Mouse (Mus musculus) urinary bladder, postnatal 4 days (tissue): Measurements from ENCODE around the gene Fam205a4.
"Not testable (repeated sequence)": the region's sequence is repeated elsewhere in the genome, so short reads cannot be mapped to it uniquely, and the experiment has no call there.

ENCODE experiments used
- DNase-seq, 2 experiments: peaks; one replicate each; pipeline ENCODE4 v3.0.0; 2021 to 2022; ENCODE audit warnings: low spot score in 2 of 2

Fam205a4 gene

DNA sequence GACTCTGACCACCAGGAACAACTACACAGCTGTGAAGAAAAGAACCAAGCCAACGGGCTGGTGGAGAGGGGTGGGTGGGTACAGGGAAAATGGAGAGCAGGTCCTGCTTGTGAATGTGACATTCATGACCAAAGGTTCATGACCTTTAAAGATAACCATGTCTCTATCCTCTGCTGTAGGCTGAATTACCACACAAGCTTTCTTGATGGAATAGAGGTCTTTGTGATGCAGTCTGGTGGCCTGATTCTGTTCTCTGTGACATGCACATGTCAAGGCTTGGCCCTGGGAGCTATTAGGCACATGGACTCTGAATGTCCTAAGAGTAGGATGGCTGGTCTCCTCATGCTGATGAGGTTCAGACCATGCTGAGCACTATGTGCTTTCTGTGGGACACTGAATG is at the start of gene Fam205a4:
Fam205a4 (plus strand) TSS at position 301 of the 400 bp plus-strand sequence.
- DNase-seq: not testable (repeated sequence)

DNA sequence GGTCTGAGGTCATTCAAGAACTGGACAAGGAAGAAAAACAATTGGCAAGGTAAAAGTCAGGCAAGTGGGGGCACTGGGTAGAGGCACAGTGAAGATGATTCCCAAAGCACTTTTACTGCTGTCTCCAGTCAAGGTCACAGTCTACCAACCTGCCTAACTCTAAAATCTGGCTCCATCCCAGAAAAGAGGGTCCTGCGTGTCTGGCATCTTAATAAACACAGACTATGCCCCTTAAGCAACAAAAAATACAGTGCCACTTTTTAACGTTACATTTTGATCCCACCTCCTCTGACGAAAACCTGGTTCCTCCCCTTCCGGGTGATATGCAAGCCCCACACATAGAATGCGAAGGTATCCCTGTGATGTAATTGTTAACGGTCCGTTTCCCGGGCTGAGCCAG is 24.6 kb upstream of the Fam205a4 start, which contains the start of gene Gm20878:
Gm20878 (plus strand) TSS at position 301 of the 400 bp plus-strand sequence.
- not testable (repeated sequence) for DNase-seq
